ENCODE assay signal across 8 mouse cellular contexts in the genomic region with DNA sequence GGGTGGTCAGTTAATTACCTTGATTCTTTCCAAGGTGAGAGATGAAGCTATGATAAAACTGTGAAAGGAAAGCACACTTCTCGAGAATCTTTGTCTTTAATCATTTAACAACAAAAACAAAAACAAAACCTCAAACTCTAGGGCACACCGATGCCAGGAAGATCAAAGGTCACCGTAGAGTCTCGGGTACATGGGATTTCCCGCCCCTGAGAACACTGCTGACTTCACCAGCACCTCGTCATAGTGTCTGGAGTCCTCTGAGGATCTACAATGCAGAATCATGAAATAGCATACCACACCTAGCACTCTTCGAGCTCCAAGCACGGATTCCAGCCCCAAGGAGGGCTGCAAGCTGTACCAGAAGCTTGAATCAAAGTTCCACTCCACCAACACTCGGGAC. TPM values are rescaled to one million over a fixed set of nuclear protein-coding genes. Genes with fewer than 3 reads are reported as not detected.
DNase-seq lines count a peak whose midpoint lies in the region; ATAC-seq lines count a peak whose summit lies in the region.

No protein-coding gene starts in this region.

- peaks cover 16% of the 10 kb centered on the region for H3K27me3 ChIP-seq in embryonic facial prominence, embryonic 10.5 days (replicated peaks; ENCODE audit: low read depth, poor library complexity, severe bottlenecking)
- H3K27me3 ChIP-seq in midbrain, embryonic 14.5 days (ENCODE audit: control insufficient read depth, insufficient read depth, low read length): no peaks in the 10 kb centered on the region; the same call in 1 of the 2 replicates

- H3K27ac ChIP-seq in embryonic facial prominence, embryonic 10.5 days (replicated peaks): 0 out of 2 replicates have a peak overlapping the region, but pooled peaks have one; percentile 40
- H3K27ac ChIP-seq in midbrain, embryonic 14.5 days (replicated peaks; ENCODE audit: low read depth, low read length): no peak overlapping the region

- H3K4me2 ChIP-seq in midbrain, embryonic 14.5 days (ENCODE audit: low read length): peak overlapping the region; percentile 98

- WGBS in embryonic facial prominence, embryonic 10.5 days: 69% methylated on average over 9 of the region's 9 CpGs
- WGBS in midbrain, embryonic 14.5 days: 75% methylated on average over 9 of the region's 9 CpGs

- DNase-seq in heart, postnatal 4 days: peak; percentile 5
- no peak for DNase-seq in heart, adult 8-10 months (ENCODE audit: low spot score)
- no peak for DNase-seq in embryonic facial prominence, embryonic 10.5 days (ENCODE audit: low spot score)
- peak; percentile 71 for DNase-seq in induced T-regulatory cell, adult 2 months (ENCODE audit: low read depth)
- no peak for DNase-seq in midbrain, embryonic 14.5 days
- no peak for DNase-seq in gastrocnemius, postnatal 10 days
- DNase-seq in urinary bladder, postnatal 36 days (ENCODE audit: low spot score in 2 of 2): no peak
- DNase-seq in c-Kit-positive CD71-positive TER-119-positive erythroid progenitor cells, embryonic 14.5 days (ENCODE audit: low spot score): no peak

- H3K36me3 ChIP-seq in embryonic facial prominence, embryonic 10.5 days (replicated peaks): no peaks in the 10 kb centered on the region; the same call in 1 of the 2 replicates
- H3K36me3 ChIP-seq in midbrain, embryonic 14.5 days (ENCODE audit: control insufficient read depth, insufficient read depth, low read length): 0 out of 2 replicates have a peak, but pooled peaks cover 4% of the 10 kb centered on the region

- ATAC-seq in midbrain, embryonic 14.5 days (ENCODE audit: low FRiP score, low TSS enrichment): no peak; the same call in 1 of the 2 replicates

- H3K4me1 ChIP-seq in embryonic facial prominence, embryonic 10.5 days: peaks cover 9% of the 10 kb centered on the region
- no peaks in the 10 kb centered on the region for H3K4me1 ChIP-seq in midbrain, embryonic 14.5 days (ENCODE audit: control insufficient read depth, insufficient read depth, low read length)

- no peaks in the 10 kb centered on the region for H3K9me3 ChIP-seq in embryonic facial prominence, embryonic 10.5 days
- H3K9me3 ChIP-seq in midbrain, embryonic 14.5 days (ENCODE audit: control insufficient read depth, low read length): no peaks in the 10 kb centered on the region

- peak overlapping the region; percentile 92 for H3K4me3 ChIP-seq in embryonic facial prominence, embryonic 10.5 days
- peak overlapping the region; percentile 75; the same call in 1 of the 2 replicates for H3K4me3 ChIP-seq in midbrain, embryonic 14.5 days (replicated peaks; ENCODE audit: low read depth, low read length)

- no peak overlapping the region; the same call in 1 of the 2 replicates for H3K9ac ChIP-seq in midbrain, embryonic 14.5 days (replicated peaks; ENCODE audit: low read length)

RNA-seq across cellular contexts. Expression of a gene that starts 0.6 kb away (rescaled TPM):
- 1 to 10 TPM; 6.4 to 6.7 TPM for total RNA-seq in heart, postnatal 4 days (2021)
- 1 to 10 TPM in 3 of 4 experiments, under 1 TPM in 1; 0.87 to 1.4 (median 1.2) TPM for total RNA-seq in heart, adult 8-10 months (2022)
- 12.9 and 13.5 TPM in 2 replicates for polyA plus RNA-seq in embryonic facial prominence, embryonic 10.5 days (2016; fragmentation: Nextera tagmentation; extraction: Ambion mirVana)
- 11.9 and 15.0 TPM in 2 replicates for polyA plus RNA-seq in midbrain, embryonic 14.5 days (2014; fragmentation: Nextera tagmentation; extraction: Ambion mirVana)
- 1 to 10 TPM; 2.1 to 2.8 TPM for total RNA-seq in gastrocnemius, postnatal 10 days (2021)

RNA-seq across cellular contexts. Expression of a gene that starts 24.7 kb away (rescaled TPM):
- total RNA-seq in heart, postnatal 4 days (2021): 100 to 1,000 TPM; 174 to 181 TPM
- 100 to 1,000 TPM in 1 of 4 experiments, 10 to 100 TPM in 3; 75.8 to 106 (median 85.5) TPM for total RNA-seq in heart, adult 8-10 months (2022)
- 318 and 326 TPM in 2 replicates for polyA plus RNA-seq in embryonic facial prominence, embryonic 10.5 days (2016; fragmentation: Nextera tagmentation; extraction: Ambion mirVana)
- 267 and 312 TPM in 2 replicates for polyA plus RNA-seq in midbrain, embryonic 14.5 days (2014; fragmentation: Nextera tagmentation; extraction: Ambion mirVana)
- total RNA-seq in gastrocnemius, postnatal 10 days (2021): 100 to 1,000 TPM; 189 to 202 TPM

Comparison
In these comparisons a context has a peak if more than half of its experiments do, and no peak if none do; other contexts are left out.
1. DNase-seq: peak in heart, postnatal 4 days (single experiment) and induced T-regulatory cell, adult 2 months (single experiment); none in heart, adult 8-10 months (single experiment), embryonic facial prominence, embryonic 10.5 days (single experiment), midbrain, embryonic 14.5 days (single experiment), gastrocnemius, postnatal 10 days (single experiment), urinary bladder, postnatal 36 days (0 of 2) and c-Kit-positive CD71-positive TER-119-positive erythroid progenitor cells, embryonic 14.5 days (single experiment).